12 mouse cellular contexts compared by ENCODE assay signal in the genomic region with DNA sequence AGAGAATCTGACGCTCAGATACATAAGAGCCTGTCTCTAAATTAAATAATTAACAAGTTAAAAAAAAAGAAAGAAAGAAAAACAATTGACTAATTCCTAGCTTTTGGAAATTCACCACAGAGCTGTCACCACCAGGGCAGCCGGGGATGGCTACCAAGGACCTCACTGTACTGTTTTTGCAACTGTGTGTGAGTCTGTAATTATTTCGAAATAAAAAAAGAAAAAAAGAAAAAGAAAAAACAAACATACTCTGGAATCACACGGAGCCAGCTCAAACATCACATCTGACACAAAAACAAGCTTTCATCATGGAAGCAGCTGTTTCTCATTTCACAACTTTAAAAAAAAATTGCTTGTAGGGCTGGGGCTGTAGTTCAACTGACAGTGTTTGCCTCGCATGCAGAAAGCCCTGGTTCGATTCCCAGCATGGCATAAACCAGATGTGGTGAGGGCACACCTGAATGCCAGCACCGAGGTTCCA.
DNase-seq lines count a peak whose midpoint lies in the region; ATAC-seq and TF ChIP-seq lines count a peak whose summit lies in the region.
"Had no signal": no experiment of that assay in that cellular context is flagged by ENCODE, and none has a peak within 500 bp of the region (broad histone marks: within the 10 kb centered on the region; RNA-seq: fewer than 3 reads in every experiment).

No protein-coding gene starts in this region.

- H3K9ac ChIP-seq in hindbrain, embryonic 11.5 days (ENCODE audit: low read depth, low read length) = no peak overlapping the region
- H3K9ac ChIP-seq in hindbrain, embryonic 16.5 days (ENCODE audit: low read depth, low read length) = no peak overlapping the region
- H3K9ac ChIP-seq: neural tube, embryonic 15.5 days; stomach, embryonic 15.5 days had no signal

- WGBS in hindbrain, embryonic 11.5 days = 69% methylated on average over 7 of the region's 7 CpGs
- WGBS in hindbrain, embryonic 16.5 days = 73% methylated on average over 7 of the region's 7 CpGs

- ATAC-seq in hindbrain, embryonic 11.5 days (ENCODE audit: low FRiP score) = no peak
- no peak for ATAC-seq in hindbrain, embryonic 16.5 days
- ATAC-seq in Patski = peak; percentile 48
- ATAC-seq in frontal cortex, adult (ENCODE audit: low TSS enrichment) = no peak

- POLR2A ChIA-PET in Patski (lab: Charles Lee) = interaction anchor here (0.6 kb wide), 1 partner anchor 1179 kb away, joined by 3 read pairs; no protein-coding TSS in a partner anchor

- DNase-seq in hindbrain, embryonic 11.5 days (ENCODE audit: low spot score) = peak; percentile 5
- no peak for DNase-seq in Patski (ENCODE audit: low read depth, low spot score)
- peak; percentile 27 to 54 for DNase-seq in adrenal gland, postnatal 36 days
- DNase-seq in kidney, postnatal 14 days = peak; percentile 41
- DNase-seq in layer of hippocampus, adult 8-10 months (ENCODE audit: low spot score in 2 of 2) = no peak
- DNase-seq in thymus, postnatal 36 days = no peak
- DNase-seq: cerebellum, adult 8-10 months; right cerebral cortex, postnatal 25 days had no signal

- no peak overlapping the region for H3K4me2 ChIP-seq in hindbrain, embryonic 11.5 days (replicated peaks; ENCODE audit: low read depth, low read length)
- no peak overlapping the region for H3K4me2 ChIP-seq in hindbrain, embryonic 16.5 days (ENCODE audit: low read length)
- H3K4me2 ChIP-seq: neural tube, embryonic 15.5 days; stomach, embryonic 15.5 days had no signal

- in situ Hi-C loops in Patski (cut with MboI; ENCODE audit: low pct_unique_long_range_greater_than_20kb) = no loop called here

- H3K27me3 ChIP-seq in hindbrain, embryonic 11.5 days (ENCODE audit: control insufficient read depth, insufficient read depth, low read length) = no peaks in the 10 kb centered on the region
- no peaks in the 10 kb centered on the region for H3K27me3 ChIP-seq in hindbrain, embryonic 16.5 days (replicated peaks; ENCODE audit: control insufficient read depth, insufficient read depth, low read length)
- H3K27me3 ChIP-seq in Patski = no peaks in the 10 kb centered on the region
- H3K27me3 ChIP-seq: neural tube, embryonic 15.5 days; stomach, embryonic 15.5 days had no signal

- no peak overlapping the region for H3K27ac ChIP-seq in hindbrain, embryonic 11.5 days (ENCODE audit: low read depth, low read length)
- no peak overlapping the region for H3K27ac ChIP-seq in hindbrain, embryonic 16.5 days (ENCODE audit: low read depth, low read length)
- H3K27ac ChIP-seq: neural tube, embryonic 15.5 days; stomach, embryonic 15.5 days had no signal

- H3K9me3 ChIP-seq in hindbrain, embryonic 11.5 days (ENCODE audit: control insufficient read depth, low read length) = no peaks in the 10 kb centered on the region
- no peaks in the 10 kb centered on the region; the same call in 1 of the 2 replicates for H3K9me3 ChIP-seq in hindbrain, embryonic 16.5 days (ENCODE audit: control insufficient read depth, low read length)
- H3K9me3 ChIP-seq: neural tube, embryonic 15.5 days; stomach, embryonic 15.5 days had no signal

- no peak for TF ChIP-seq CTCF in Patski (IDR thresholded peaks at IDR 0.05)

- 0 out of 2 replicates have a peak, but pooled peaks cover 3% of the 10 kb centered on the region for H3K4me1 ChIP-seq in hindbrain, embryonic 11.5 days (replicated peaks; ENCODE audit: control insufficient read depth, insufficient read depth, low read length)
- peaks cover 5% of the 10 kb centered on the region; the same call in 1 of the 2 replicates for H3K4me1 ChIP-seq in hindbrain, embryonic 16.5 days (ENCODE audit: control insufficient read depth, insufficient read depth, low read depth, low read length)
- H3K4me1 ChIP-seq: stomach, embryonic 15.5 days had no signal

- CTCF ChIA-PET in Patski (lab: Charles Lee) = interaction anchor here (1.2 kb wide), 1 partner anchor 14 kb away, joined by 3 read pairs; no protein-coding TSS in a partner anchor

- H3K4me3 ChIP-seq in hindbrain, embryonic 11.5 days (ENCODE audit: low read depth, low read length) = no peak overlapping the region
- no peak overlapping the region for H3K4me3 ChIP-seq in hindbrain, embryonic 16.5 days (ENCODE audit: low read length)
- H3K4me3 ChIP-seq: neural tube, embryonic 15.5 days; stomach, embryonic 15.5 days had no signal

- H3K36me3 ChIP-seq in hindbrain, embryonic 11.5 days (ENCODE audit: control insufficient read depth, insufficient read depth, low read length) = no peaks in the 10 kb centered on the region
- no peaks in the 10 kb centered on the region for H3K36me3 ChIP-seq in hindbrain, embryonic 16.5 days (ENCODE audit: control insufficient read depth, insufficient read depth, low read length)
- H3K36me3 ChIP-seq: neural tube, embryonic 15.5 days; stomach, embryonic 15.5 days had no signal

Comparison
In these comparisons a context has a peak if more than half of its experiments do, and no peak if none do; other contexts are left out.
1. DNase-seq: peak in hindbrain, embryonic 11.5 days (single experiment), adrenal gland, postnatal 36 days (2 of 2) and kidney, postnatal 14 days (single experiment); none in Patski (single experiment), layer of hippocampus, adult 8-10 months (0 of 2) and thymus, postnatal 36 days (0 of 2).